Mouse (Mus musculus) cortical plate, adult 2 months (tissue): ENCODE results near the gene Mrpl50.

Experiments
- CTCF ChIP-seq: fragments of 200-500 bp; IDR thresholded peaks from 2 replicates; pipeline ENCODE4 v1.5.1; 2011; ENCODE audit warnings: mild to moderate bottlenecking, control low read depth, low read length; ENCODE audit not compliant: insufficient read depth; ENCODE audit errors: extremely low read depth
- POLR2A ChIP-seq: fragments of 200-500 bp; IDR thresholded peaks from 2 replicates; pipeline ENCODE4 v1.6.1; 2011; ENCODE audit warnings: mild to moderate bottlenecking, low read length, control low read depth; ENCODE audit not compliant: insufficient read depth; ENCODE audit errors: extremely low read depth

GRCm38 (mm10) chr4:49480104-49480760 is 40.7 kb downstream of the Mrpl50 start:
- TF ChIP-seq CTCF (no peak), POLR2A (no peak)
